Mouse (Mus musculus): Measurements from ENCODE around the gene Igsf9b.

The Igsf9b gene

GRCm38 (mm10) chr9:27298411-27299285 is at the start of gene Igsf9b:
Gene Igsf9b, plus strand, starts transcription at chr9:27299204.
- DNase-seq, result peak; percentile 92

- DNase-seq, result no peak
These were observed 46.8 kb upstream of the Igsf9b start for GRCm38 (mm10) chr9:27252034-27252714.

- DNase-seq, result no peak
These were observed 42.5 kb upstream of the Igsf9b start for GRCm38 (mm10) chr9:27256454-27256853.

- no peak for DNase-seq
These were observed 38.5 kb upstream of the Igsf9b start for GRCm38 (mm10) chr9:27260378-27260947.

- DNase-seq, result no peak
These were observed 37.1 kb upstream of the Igsf9b start for GRCm38 (mm10) chr9:27261905-27262304.

- DNase-seq, result no peak
These were observed 34.0 kb upstream of the Igsf9b start for GRCm38 (mm10) chr9:27265009-27265408.

- no peak for DNase-seq
These were observed 31.1 kb upstream of the Igsf9b start for GRCm38 (mm10) chr9:27267878-27268277.

GRCm38 (mm10) chr9:27268493-27268892 is 30.5 kb upstream of the Igsf9b start:
- no peak for DNase-seq

- DNase-seq, result no peak
These were observed 29.7 kb upstream of the Igsf9b start for GRCm38 (mm10) chr9:27269322-27269721.

GRCm38 (mm10) chr9:27269904-27270303 is 29.1 kb upstream of the Igsf9b start:
- DNase-seq, result no peak

GRCm38 (mm10) chr9:27271899-27272298 is 27.1 kb upstream of the Igsf9b start:
- no peak for DNase-seq

GRCm38 (mm10) chr9:27272858-27273257 is 26.1 kb upstream of the Igsf9b start:
- DNase-seq, result no peak

- DNase-seq, result no peak
These were observed 22.6 kb upstream of the Igsf9b start for GRCm38 (mm10) chr9:27276282-27276839.

GRCm38 (mm10) chr9:27277401-27278087 is 21.5 kb upstream of the Igsf9b start:
- no peak for DNase-seq

- no peak for DNase-seq
These were observed 20.0 kb upstream of the Igsf9b start for GRCm38 (mm10) chr9:27279041-27279440.

- DNase-seq, result no peak
These were observed 18.0 kb upstream of the Igsf9b start for GRCm38 (mm10) chr9:27280976-27281375.

- DNase-seq, result no peak
These were observed 13.2 kb upstream of the Igsf9b start for GRCm38 (mm10) chr9:27285719-27286249.

GRCm38 (mm10) chr9:27286296-27286695 is 12.7 kb upstream of the Igsf9b start:
- DNase-seq, result no peak

- DNase-seq, result no peak
These were observed 12.1 kb upstream of the Igsf9b start for GRCm38 (mm10) chr9:27286859-27287258.

GRCm38 (mm10) chr9:27287419-27287818 is 11.6 kb upstream of the Igsf9b start:
- peak; percentile 54 for DNase-seq

- peak; percentile 10 for DNase-seq
These were observed 10.6 kb upstream of the Igsf9b start for GRCm38 (mm10) chr9:27288442-27288841.

GRCm38 (mm10) chr9:27289543-27290308 is 9.3 kb upstream of the Igsf9b start:
- peak; percentile 6 for DNase-seq

Data from kidney, postnatal 14 days (tissue).